Mouse (Mus musculus): ENCODE data around the gene Inhbb. TPM values are rescaled to one million over a fixed set of nuclear protein-coding genes. Genes with fewer than 3 reads are reported as not detected.

The Inhbb gene
- total RNA-seq (2017): not detected in 2 replicates

- ATAC-seq (replicated peaks in 1 of 2; ENCODE audit: insufficient read depth in 1 of 2, low FRiP score in 2 of 2, low TSS enrichment in 1 of 2, low read depth in 1 of 2, poor library complexity in 2 of 2, severe bottlenecking in 2 of 2): 0 out of 4 replicates have a peak, but pooled peaks of 1 of the 2 experiments have one; percentile 11
Observed at GRCm38 (mm10) chr1:119421576-119422421, at the start of gene Inhbb. Inhbb (minus strand) TSS chr1:119422248.

- peak; percentile 71 for ATAC-seq (replicated peaks in 1 of 2; ENCODE audit: insufficient read depth in 1 of 2, low FRiP score in 2 of 2, low TSS enrichment in 1 of 2, low read depth in 1 of 2, poor library complexity in 2 of 2, severe bottlenecking in 2 of 2)
Observed at GRCm38 (mm10) chr1:119463386-119463785, 41.3 kb upstream of the Inhbb start.

GRCm38 (mm10) chr1:119460062-119460461 is 38.0 kb upstream of the Inhbb start:
- no peak for ATAC-seq (replicated peaks in 1 of 2; ENCODE audit: insufficient read depth in 1 of 2, low FRiP score in 2 of 2, low TSS enrichment in 1 of 2, low read depth in 1 of 2, poor library complexity in 2 of 2, severe bottlenecking in 2 of 2)

- ATAC-seq (replicated peaks in 1 of 2; ENCODE audit: insufficient read depth in 1 of 2, low FRiP score in 2 of 2, low TSS enrichment in 1 of 2, low read depth in 1 of 2, poor library complexity in 2 of 2, severe bottlenecking in 2 of 2): peak in 1 of 2 experiments; percentile 43; a peak in 1 of 4 replicates
Observed at GRCm38 (mm10) chr1:119457993-119458605, 36.1 kb upstream of the Inhbb start.

GRCm38 (mm10) chr1:119457528-119457855 is 35.4 kb upstream of the Inhbb start:
- ATAC-seq (replicated peaks in 1 of 2; ENCODE audit: insufficient read depth in 1 of 2, low FRiP score in 2 of 2, low TSS enrichment in 1 of 2, low read depth in 1 of 2, poor library complexity in 2 of 2, severe bottlenecking in 2 of 2): 0 out of 4 replicates have a peak, but pooled peaks of 1 of the 2 experiments have one; percentile 10

- ATAC-seq (replicated peaks in 1 of 2; ENCODE audit: insufficient read depth in 1 of 2, low FRiP score in 2 of 2, low TSS enrichment in 1 of 2, low read depth in 1 of 2, poor library complexity in 2 of 2, severe bottlenecking in 2 of 2): peak; percentile 44 to 74; a peak in 3 of 4 replicates
Observed at GRCm38 (mm10) chr1:119456671-119457527, 34.9 kb upstream of the Inhbb start.

- no peak for ATAC-seq (replicated peaks in 1 of 2; ENCODE audit: insufficient read depth in 1 of 2, low FRiP score in 2 of 2, low TSS enrichment in 1 of 2, low read depth in 1 of 2, poor library complexity in 2 of 2, severe bottlenecking in 2 of 2)
Observed at GRCm38 (mm10) chr1:119453731-119454130, 31.7 kb upstream of the Inhbb start.

GRCm38 (mm10) chr1:119451417-119451816 is 29.4 kb upstream of the Inhbb start:
- no peak for ATAC-seq (replicated peaks in 1 of 2; ENCODE audit: insufficient read depth in 1 of 2, low FRiP score in 2 of 2, low TSS enrichment in 1 of 2, low read depth in 1 of 2, poor library complexity in 2 of 2, severe bottlenecking in 2 of 2)

GRCm38 (mm10) chr1:119450651-119451345 is 28.8 kb upstream of the Inhbb start:
- ATAC-seq (replicated peaks in 1 of 2; ENCODE audit: insufficient read depth in 1 of 2, low FRiP score in 2 of 2, low TSS enrichment in 1 of 2, low read depth in 1 of 2, poor library complexity in 2 of 2, severe bottlenecking in 2 of 2): no peak

- ATAC-seq (replicated peaks in 1 of 2; ENCODE audit: insufficient read depth in 1 of 2, low FRiP score in 2 of 2, low TSS enrichment in 1 of 2, low read depth in 1 of 2, poor library complexity in 2 of 2, severe bottlenecking in 2 of 2): no peak
Observed at GRCm38 (mm10) chr1:119446753-119447283, 24.8 kb upstream of the Inhbb start.

- no peak for ATAC-seq (replicated peaks in 1 of 2; ENCODE audit: insufficient read depth in 1 of 2, low FRiP score in 2 of 2, low TSS enrichment in 1 of 2, low read depth in 1 of 2, poor library complexity in 2 of 2, severe bottlenecking in 2 of 2)
Observed at GRCm38 (mm10) chr1:119443591-119444350, 21.7 kb upstream of the Inhbb start.

GRCm38 (mm10) chr1:119442901-119443300 is 20.9 kb upstream of the Inhbb start:
- ATAC-seq (replicated peaks in 1 of 2; ENCODE audit: insufficient read depth in 1 of 2, low FRiP score in 2 of 2, low TSS enrichment in 1 of 2, low read depth in 1 of 2, poor library complexity in 2 of 2, severe bottlenecking in 2 of 2): no peak

- no peak for ATAC-seq (replicated peaks in 1 of 2; ENCODE audit: insufficient read depth in 1 of 2, low FRiP score in 2 of 2, low TSS enrichment in 1 of 2, low read depth in 1 of 2, poor library complexity in 2 of 2, severe bottlenecking in 2 of 2)
Observed at GRCm38 (mm10) chr1:119438105-119438637, 16.1 kb upstream of the Inhbb start.

GRCm38 (mm10) chr1:119437401-119437800 is 15.4 kb upstream of the Inhbb start:
- ATAC-seq (replicated peaks in 1 of 2; ENCODE audit: insufficient read depth in 1 of 2, low FRiP score in 2 of 2, low TSS enrichment in 1 of 2, low read depth in 1 of 2, poor library complexity in 2 of 2, severe bottlenecking in 2 of 2): no peak

- no peak for ATAC-seq (replicated peaks in 1 of 2; ENCODE audit: insufficient read depth in 1 of 2, low FRiP score in 2 of 2, low TSS enrichment in 1 of 2, low read depth in 1 of 2, poor library complexity in 2 of 2, severe bottlenecking in 2 of 2)
Observed at GRCm38 (mm10) chr1:119424141-119424860, 2.3 kb upstream of the Inhbb start.

Data from hematopoietic stem cell, adult 5-6 weeks (primary cell).